Mouse (Mus musculus): ENCODE measurements around the gene Ywhag. TPM values are rescaled to one million over a fixed set of nuclear protein-coding genes. Genes with fewer than 3 reads are reported as not detected.

Ywhag gene
- polyA plus RNA-seq, 1 experiment from 2014 or later: 164 TPM

DNA sequence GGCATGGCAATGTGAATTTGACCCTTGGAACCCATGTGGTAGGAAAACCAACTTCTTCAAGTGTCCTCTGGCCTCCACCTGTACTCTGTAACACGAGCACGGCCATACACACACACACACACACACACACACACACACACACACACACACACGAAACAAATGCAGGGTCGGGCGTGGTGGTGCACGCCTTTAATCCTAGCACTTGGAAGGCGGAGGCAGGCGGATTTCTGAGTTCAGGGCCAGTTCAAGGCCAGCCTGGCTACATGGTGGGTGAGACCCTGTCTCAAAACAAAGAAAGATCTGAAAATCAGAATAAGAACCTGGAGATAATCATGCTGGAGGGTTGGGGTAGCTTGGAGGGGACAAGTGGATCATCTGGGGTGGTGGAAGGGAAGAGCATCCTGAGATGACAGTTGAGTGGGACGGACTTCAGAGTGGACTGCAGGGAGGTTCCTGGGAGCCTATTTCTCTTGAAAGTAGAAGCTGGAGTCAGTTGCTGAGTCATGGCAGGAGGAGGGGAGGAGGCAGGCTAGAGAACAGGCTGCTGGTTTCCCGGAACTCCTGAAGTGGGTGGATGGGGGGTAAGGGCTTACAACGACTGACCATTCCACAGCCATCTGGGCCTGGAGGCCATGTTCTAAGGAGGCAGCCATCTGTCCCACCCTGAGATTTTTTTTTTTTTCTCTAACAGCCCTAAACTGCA lies 16.4 kb upstream of the Ywhag start:
- no peak overlapping the region for H3K9ac ChIP-seq
- H3K4me1 ChIP-seq: peaks cover 5% of the 10 kb centered on the region; the same call in 1 of the 2 replicates
- no peak overlapping the region for H3K27ac ChIP-seq
- WGBS: 81% methylated on average over 11 of the region's 11 CpGs
- no peaks in the 10 kb centered on the region for H3K9me3 ChIP-seq
- no peaks in the 10 kb centered on the region for H3K27me3 ChIP-seq
- H3K4me3 ChIP-seq: no peak overlapping the region
- no peak overlapping the region for H3K4me2 ChIP-seq
- no peaks in the 10 kb centered on the region for H3K36me3 ChIP-seq
- ATAC-seq (ENCODE audit: insufficient number of reproducible peaks, insufficient read depth, low FRiP score, low TSS enrichment, low read depth): no peak

DNA sequence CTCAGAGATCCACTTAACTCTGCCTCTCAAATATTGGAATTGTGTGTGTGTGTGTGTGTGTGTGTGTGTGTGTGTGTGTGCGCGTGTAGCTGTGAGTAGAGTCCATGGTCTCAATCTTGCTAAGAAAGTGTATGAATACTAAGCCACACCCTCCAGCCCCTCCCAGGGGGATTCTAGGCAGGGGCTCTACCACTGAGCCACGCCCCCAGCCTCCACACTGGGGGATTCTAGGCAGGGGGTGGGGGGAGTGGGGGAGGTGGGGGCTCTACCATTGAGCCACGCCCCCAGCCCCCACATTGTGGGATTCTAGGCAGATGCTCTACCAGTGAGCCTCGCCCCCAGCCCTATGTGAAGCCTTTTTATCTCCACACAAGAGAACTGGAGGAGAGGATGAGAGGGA lies 12.2 kb upstream of the Ywhag start:
- ATAC-seq (ENCODE audit: insufficient number of reproducible peaks, insufficient read depth, low FRiP score, low TSS enrichment, low read depth): no peak
- Histone ChIP-seq H3K27me3 (no peaks in the 10 kb centered on the region), H3K4me3 (no peak overlapping the region), H3K9ac (no peak overlapping the region), H3K4me1 (peaks cover 5% of the 10 kb centered on the region; the same call in 1 of the 2 replicates), H3K36me3 (no peaks in the 10 kb centered on the region), H3K4me2 (no peak overlapping the region), H3K9me3 (no peaks in the 10 kb centered on the region), H3K27ac (no peak overlapping the region)
- WGBS: 71% methylated on average over 5 of the region's 5 CpGs

DNA sequence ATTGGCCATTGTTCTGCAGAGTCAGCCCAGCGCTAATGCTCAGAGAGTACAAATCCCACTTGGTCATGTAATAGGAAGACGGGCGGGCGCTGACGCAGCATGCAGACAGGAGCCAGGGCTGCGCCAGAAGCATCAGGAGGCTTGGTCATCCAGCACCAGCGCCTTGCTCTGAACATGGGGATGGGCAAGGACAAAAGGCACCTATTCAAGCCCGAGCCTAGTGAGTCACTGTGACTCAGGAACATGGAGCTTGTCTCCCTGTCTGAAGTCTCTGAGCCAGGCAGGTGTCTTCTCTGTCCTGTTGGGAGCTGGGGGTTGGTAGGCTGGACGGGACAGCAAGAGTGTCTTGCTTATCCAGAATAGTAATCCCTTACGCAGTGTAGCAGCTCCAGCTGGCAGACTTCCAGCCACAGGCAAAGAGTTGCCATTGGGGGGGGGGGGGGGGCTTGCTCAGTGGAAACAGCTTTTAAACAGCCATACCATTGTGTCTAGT lies 11.5 kb upstream of the Ywhag start:
- H3K36me3 ChIP-seq: no peaks in the 10 kb centered on the region
- H3K27ac ChIP-seq: no peak overlapping the region
- WGBS: 55% methylated on average over 10 of the region's 10 CpGs
- H3K9ac ChIP-seq: peak overlapping the region; percentile 27; the same call in 1 of the 2 replicates
- no peak overlapping the region for H3K4me2 ChIP-seq
- H3K4me1 ChIP-seq: peaks cover 5% of the 10 kb centered on the region; the same call in 1 of the 2 replicates
- peak; percentile 26; the same call in 1 of the 2 replicates for ATAC-seq (ENCODE audit: insufficient number of reproducible peaks, insufficient read depth, low FRiP score, low TSS enrichment, low read depth)
- H3K27me3 ChIP-seq: no peaks in the 10 kb centered on the region
- H3K4me3 ChIP-seq: no peak overlapping the region
- no peaks in the 10 kb centered on the region for H3K9me3 ChIP-seq

DNA sequence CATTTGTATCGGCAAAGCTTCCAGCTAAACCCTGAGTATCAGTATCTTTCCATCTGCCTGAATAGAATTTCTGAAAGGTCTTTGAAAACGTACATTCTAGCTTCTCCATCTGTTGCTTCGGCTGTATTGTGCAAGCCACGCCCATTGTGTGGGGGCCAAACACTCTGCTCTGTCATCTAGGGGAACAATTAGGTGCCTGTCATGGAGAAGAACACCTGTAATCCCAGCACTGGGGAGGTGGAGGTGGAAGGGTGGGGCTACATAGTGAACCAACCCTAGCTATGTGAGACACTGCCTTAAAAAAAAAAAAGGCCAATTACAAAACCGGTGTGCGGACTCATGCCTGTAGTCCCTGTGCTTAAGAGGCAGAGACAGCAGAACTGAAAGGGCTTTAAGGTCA lies 8.3 kb upstream of the Ywhag start:
- Histone ChIP-seq H3K9me3 (no peaks in the 10 kb centered on the region), H3K27ac (no peak overlapping the region), H3K27me3 (no peaks in the 10 kb centered on the region), H3K4me3 (no peak overlapping the region), H3K4me1 (peaks cover 5% of the 10 kb centered on the region; the same call in 1 of the 2 replicates), H3K36me3 (no peaks in the 10 kb centered on the region), H3K4me2 (no peak overlapping the region), H3K9ac (no peak overlapping the region)
- ATAC-seq (ENCODE audit: insufficient number of reproducible peaks, insufficient read depth, low FRiP score, low TSS enrichment, low read depth): no peak
- 69% methylated on average over 6 of the region's 6 CpGs for WGBS

DNA sequence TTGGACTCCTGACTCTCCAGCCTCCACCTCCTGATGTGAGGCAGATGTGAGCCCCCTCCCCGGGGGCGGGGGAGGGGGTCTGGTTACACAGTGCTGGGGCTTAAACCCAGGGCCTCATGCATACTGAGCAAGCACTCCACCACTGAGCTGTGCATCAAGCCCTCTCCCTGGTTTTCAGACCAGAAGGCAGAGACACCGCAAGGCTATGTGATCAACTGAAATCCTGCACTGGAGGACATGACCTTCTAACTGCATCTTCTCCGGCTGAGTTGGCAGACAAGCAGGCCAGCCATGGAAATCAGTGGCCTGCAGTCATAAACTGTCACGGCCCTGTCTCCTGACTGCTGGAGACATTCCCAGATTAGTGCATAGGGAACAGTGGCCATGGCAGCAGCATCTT lies 6.2 kb upstream of the Ywhag start:
- ATAC-seq (ENCODE audit: insufficient number of reproducible peaks, insufficient read depth, low FRiP score, low TSS enrichment, low read depth): no peak
- H3K4me1 ChIP-seq: no peaks in the 10 kb centered on the region
- H3K27ac ChIP-seq: no peak overlapping the region
- no peak overlapping the region for H3K4me3 ChIP-seq
- WGBS: 48% methylated on average over 5 of the region's 5 CpGs
- H3K9me3 ChIP-seq: no peaks in the 10 kb centered on the region
- no peak overlapping the region for H3K9ac ChIP-seq
- no peak overlapping the region for H3K4me2 ChIP-seq
- no peaks in the 10 kb centered on the region for H3K27me3 ChIP-seq
- no peaks in the 10 kb centered on the region for H3K36me3 ChIP-seq

DNA sequence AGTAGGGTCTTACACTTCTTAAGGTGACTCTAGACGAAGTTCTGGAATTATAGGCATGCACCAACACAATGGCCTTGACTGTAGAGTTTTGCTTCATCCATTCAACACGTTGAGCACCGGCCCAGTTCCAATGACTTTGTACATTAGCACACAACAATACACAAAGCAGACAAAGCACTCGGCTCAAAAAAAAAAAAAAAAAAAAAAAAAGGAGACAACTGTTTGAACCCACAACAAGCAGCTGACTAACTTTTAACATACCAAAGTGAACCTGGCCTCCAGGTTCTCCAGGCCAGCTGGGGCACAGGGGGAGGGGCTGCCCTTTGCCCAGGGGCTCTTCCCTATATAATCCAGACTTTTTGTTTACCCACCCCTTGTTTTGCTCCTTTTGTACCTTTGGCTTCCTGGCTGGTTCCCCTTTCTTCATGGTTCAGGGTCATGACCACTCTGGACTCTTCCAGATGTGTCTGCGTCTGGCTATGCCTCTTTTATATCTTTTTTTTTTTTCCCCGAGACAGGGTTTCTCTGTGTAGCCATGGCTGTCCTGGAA lies 1.3 kb upstream of the Ywhag start:
- WGBS: 74% methylated on average over 6 of the region's 6 CpGs
- no peak for ATAC-seq (ENCODE audit: insufficient number of reproducible peaks, insufficient read depth, low FRiP score, low TSS enrichment, low read depth)
- no peak overlapping the region for H3K4me3 ChIP-seq
- no peak overlapping the region for H3K27ac ChIP-seq
- peaks cover 26% of the 10 kb centered on the region for H3K4me1 ChIP-seq
- no peak overlapping the region for H3K9ac ChIP-seq
- no peaks in the 10 kb centered on the region for H3K27me3 ChIP-seq
- H3K4me2 ChIP-seq: peak overlapping the region; percentile 67; the same call in 1 of the 2 replicates
- H3K9me3 ChIP-seq: no peaks in the 10 kb centered on the region
- H3K36me3 ChIP-seq: peaks cover 11% of the 10 kb centered on the region

DNA sequence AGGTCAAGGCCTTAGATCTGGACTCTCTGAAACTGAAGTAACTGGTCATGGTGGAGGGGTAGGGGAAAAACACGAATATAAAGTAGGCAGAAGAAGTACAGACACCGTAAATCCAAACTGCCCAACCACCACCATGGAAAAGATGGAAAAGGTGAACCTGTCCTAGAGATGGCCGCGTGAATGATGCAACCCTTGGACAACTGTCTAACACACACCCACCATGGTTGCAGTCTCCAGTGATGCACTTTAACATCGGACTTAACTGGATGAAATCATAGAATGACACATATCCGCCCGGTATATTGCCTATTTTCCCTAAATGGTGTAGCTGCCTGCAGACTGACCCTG lies 734 bp upstream of the Ywhag start:
- Histone ChIP-seq H3K4me3 (peak overlapping the region; percentile 95), H3K27ac (peak overlapping the region; percentile 93), H3K4me2 (peak overlapping the region; percentile 67), H3K9me3 (no peaks in the 10 kb centered on the region), H3K9ac (peak overlapping the region; percentile 93; the same call in 1 of the 2 replicates), H3K4me1 (peaks cover 26% of the 10 kb centered on the region), H3K27me3 (no peaks in the 10 kb centered on the region), H3K36me3 (peaks cover 16% of the 10 kb centered on the region)
- peak; percentile 7; the same call in 1 of the 2 replicates for ATAC-seq (ENCODE audit: insufficient number of reproducible peaks, insufficient read depth, low FRiP score, low TSS enrichment, low read depth)
- 44% methylated on average over 7 of the region's 7 CpGs for WGBS

DNA sequence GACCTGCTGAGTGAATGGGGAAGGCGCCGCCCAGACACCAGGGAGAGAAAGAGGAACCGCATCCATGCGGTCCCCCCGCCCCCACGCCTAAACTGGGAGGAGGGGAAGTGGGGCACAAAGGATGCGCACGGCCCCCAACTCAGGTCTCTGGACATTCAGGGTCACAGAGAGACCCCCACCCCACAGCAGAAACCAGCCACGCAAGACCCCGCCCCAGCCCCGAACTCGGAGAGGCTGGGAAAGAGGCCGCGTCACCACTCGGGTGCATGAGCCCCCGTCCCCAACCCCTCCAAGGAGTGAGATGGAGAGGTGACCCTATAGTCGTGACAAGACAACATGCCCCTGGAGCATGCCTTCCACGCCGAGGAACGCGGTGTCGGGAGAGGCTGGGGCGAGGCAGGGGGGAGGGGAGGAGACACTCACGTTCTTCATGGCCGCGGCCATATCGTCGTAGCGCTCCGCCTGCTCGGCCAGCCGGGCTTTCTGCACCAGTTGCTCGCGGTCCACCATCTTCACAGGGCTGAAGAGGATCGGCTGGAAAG lies 445 bp downstream of the Ywhag start:
- peak; percentile 50 for ATAC-seq (ENCODE audit: insufficient number of reproducible peaks, insufficient read depth, low FRiP score, low TSS enrichment, low read depth)
- H3K4me1 ChIP-seq: peaks cover 36% of the 10 kb centered on the region
- peak overlapping the region; percentile 95 for H3K4me3 ChIP-seq
- WGBS: under 1% methylated on average over 34 of the region's 35 CpGs
- peak overlapping the region; percentile 67 for H3K4me2 ChIP-seq
- H3K27me3 ChIP-seq: no peaks in the 10 kb centered on the region
- peaks cover 28% of the 10 kb centered on the region for H3K36me3 ChIP-seq
- no peaks in the 10 kb centered on the region for H3K9me3 ChIP-seq
- H3K9ac ChIP-seq: peak overlapping the region; percentile 93
- H3K27ac ChIP-seq: peak overlapping the region; percentile 93

DNA sequence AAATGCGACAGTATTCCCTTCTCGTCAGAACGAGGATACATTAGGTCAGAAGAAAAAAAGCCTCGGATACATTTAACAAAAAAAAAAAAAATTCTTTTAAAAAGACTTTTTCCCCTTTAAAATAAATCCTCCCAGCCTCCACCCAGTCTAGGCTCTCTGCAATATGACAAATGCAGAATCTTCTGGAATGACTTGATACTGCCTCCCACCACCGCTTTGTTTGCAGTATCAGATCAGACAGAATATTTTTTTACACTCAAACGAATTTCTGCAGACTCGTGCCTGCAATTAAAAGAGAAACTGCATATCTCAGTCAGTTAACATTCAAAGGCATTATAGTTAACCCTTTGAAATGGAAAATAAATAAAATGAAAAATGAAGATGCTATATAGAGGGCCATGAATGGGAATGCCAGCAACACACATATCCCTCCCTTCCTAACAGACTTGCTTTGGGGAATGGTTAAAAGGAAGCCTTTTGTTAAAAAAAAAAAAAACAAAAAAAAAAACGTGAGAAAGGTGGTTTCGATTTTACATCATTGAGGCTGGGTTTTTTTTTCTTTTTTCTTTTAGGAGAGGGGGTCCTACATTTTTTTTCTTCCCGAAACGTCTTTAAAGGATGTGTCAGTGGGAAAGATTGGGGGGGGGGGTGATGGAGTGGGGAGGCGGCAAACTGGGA lies 1.1 kb downstream of the Ywhag start:
- H3K36me3 ChIP-seq: peaks cover 31% of the 10 kb centered on the region
- H3K9me3 ChIP-seq: no peaks in the 10 kb centered on the region
- ATAC-seq (ENCODE audit: insufficient number of reproducible peaks, insufficient read depth, low FRiP score, low TSS enrichment, low read depth): no peak
- peaks cover 36% of the 10 kb centered on the region for H3K4me1 ChIP-seq
- H3K4me3 ChIP-seq: peak overlapping the region; percentile 95
- 8% methylated on average over 12 of the region's 12 CpGs for WGBS
- H3K9ac ChIP-seq: peak overlapping the region; percentile 93
- H3K27me3 ChIP-seq: no peaks in the 10 kb centered on the region
- peak overlapping the region; percentile 67 for H3K4me2 ChIP-seq
- peak overlapping the region; percentile 93 for H3K27ac ChIP-seq

DNA sequence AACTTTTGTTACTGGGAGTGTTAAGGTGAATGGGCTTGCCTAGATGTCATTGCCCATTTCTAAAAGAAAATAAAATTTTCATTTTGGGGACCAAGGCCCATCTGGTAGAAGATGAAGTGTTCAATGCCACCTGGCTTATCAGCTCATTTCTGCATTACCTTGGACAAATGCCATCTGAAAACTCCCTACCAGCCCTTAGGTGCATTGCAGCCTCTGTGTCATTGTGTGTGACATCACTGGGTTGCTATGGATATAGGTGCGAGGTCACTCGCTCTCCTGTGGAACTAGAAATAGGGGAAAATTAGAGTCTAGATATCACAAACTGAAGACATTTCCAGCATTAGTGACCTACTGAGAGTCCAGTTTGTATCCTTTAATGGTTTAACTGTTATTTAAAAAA lies 2.1 kb downstream of the Ywhag start:
- Histone ChIP-seq H3K9me3 (no peaks in the 10 kb centered on the region), H3K27ac (no peak overlapping the region), H3K4me3 (peak overlapping the region; percentile 9; the same call in 1 of the 2 replicates), H3K4me2 (peak overlapping the region; percentile 67), H3K27me3 (no peaks in the 10 kb centered on the region), H3K9ac (no peak overlapping the region), H3K36me3 (peaks cover 41% of the 10 kb centered on the region), H3K4me1 (peaks cover 36% of the 10 kb centered on the region)
- 76% methylated on average over 2 of the region's 2 CpGs for WGBS
- ATAC-seq (ENCODE audit: insufficient number of reproducible peaks, insufficient read depth, low FRiP score, low TSS enrichment, low read depth): no peak

DNA sequence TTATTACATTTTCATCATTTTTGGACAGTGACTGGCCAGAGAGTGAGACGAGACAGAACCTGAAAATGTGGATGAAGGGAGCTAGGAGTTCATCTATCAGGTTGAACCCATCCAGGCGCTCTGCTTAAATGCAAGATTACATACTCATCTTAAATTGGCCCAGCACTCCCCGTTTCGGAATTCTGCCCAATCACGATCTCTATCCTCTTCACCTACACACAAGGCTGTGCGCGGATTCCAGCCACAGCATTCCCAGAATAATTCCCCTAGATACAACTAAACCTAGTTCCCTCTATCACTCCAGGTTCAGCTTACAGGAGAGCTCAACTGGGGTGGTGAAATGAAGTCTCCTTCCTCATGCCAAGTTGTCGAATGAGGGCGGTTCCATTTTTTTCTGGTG lies 2.9 kb downstream of the Ywhag start:
- 89% methylated on average over 9 of the region's 9 CpGs for WGBS
- ATAC-seq (ENCODE audit: insufficient number of reproducible peaks, insufficient read depth, low FRiP score, low TSS enrichment, low read depth): no peak
- Histone ChIP-seq H3K9me3 (no peaks in the 10 kb centered on the region), H3K4me3 (no peak overlapping the region), H3K4me2 (no peak overlapping the region), H3K36me3 (peaks cover 49% of the 10 kb centered on the region), H3K27ac (no peak overlapping the region), H3K4me1 (peaks cover 36% of the 10 kb centered on the region), H3K9ac (no peak overlapping the region), H3K27me3 (no peaks in the 10 kb centered on the region)

Data from embryonic facial prominence, embryonic 13.5 days (tissue).